18 mouse cellular contexts compared by ENCODE assay signal in genomic region chr12:25381619-25382018, GRCm38 (mm10).
DNase-seq lines count a peak whose midpoint lies in the region; ATAC-seq lines count a peak whose summit lies in the region.
"Had no signal": no experiment of that assay in that cellular context is flagged by ENCODE, and none has a peak within 500 bp of the region (broad histone marks: within the 10 kb centered on the region; RNA-seq: fewer than 3 reads in every experiment).

No protein-coding gene starts in this region.

- H3K36me3 ChIP-seq in hindbrain, embryonic 13.5 days = no peaks in the 10 kb centered on the region
- H3K36me3 ChIP-seq: embryonic facial prominence, embryonic 15.5 days; forebrain, embryonic 15.5 days; limb, embryonic 12.5 days; midbrain, embryonic 15.5 days had no signal

- H3K4me1 ChIP-seq in hindbrain, embryonic 13.5 days (replicated peaks) = peaks cover 17% of the 10 kb centered on the region

- peak; percentile 74 for DNase-seq in ovary, adult 18-20 months (ENCODE audit: low spot score)
- no peak for DNase-seq in ovary, postnatal 10 days (ENCODE audit: low spot score)
- peak; percentile 14 for DNase-seq in embryo, embryonic 11 days
- peak; percentile 87 for DNase-seq in kidney, adult 9 months
- DNase-seq in gastrocnemius, adult 8-10 months (ENCODE audit: low spot score in 2 of 2) = no peak
- DNase-seq: cerebellum, postnatal 14 days; layer of hippocampus, postnatal 36 days; lung, adult 18-20 months; right cerebral cortex, postnatal 14 days; thymus, postnatal 25 days had no signal

- H3K27me3 ChIP-seq in hindbrain, embryonic 13.5 days = no peaks in the 10 kb centered on the region
- H3K27me3 ChIP-seq: embryonic facial prominence, embryonic 15.5 days; forebrain, embryonic 15.5 days; limb, embryonic 12.5 days; midbrain, embryonic 15.5 days had no signal

- H3K9ac ChIP-seq in hindbrain, embryonic 13.5 days = no peak overlapping the region
- H3K9ac ChIP-seq: embryonic facial prominence, embryonic 15.5 days; forebrain, embryonic 15.5 days; limb, embryonic 12.5 days; midbrain, embryonic 15.5 days had no signal

- no peaks in the 10 kb centered on the region for H3K9me3 ChIP-seq in hindbrain, embryonic 13.5 days
- H3K9me3 ChIP-seq: embryonic facial prominence, embryonic 15.5 days; forebrain, embryonic 15.5 days; limb, embryonic 12.5 days; midbrain, embryonic 15.5 days had no signal

- H3K27ac ChIP-seq in hindbrain, embryonic 13.5 days = no peak overlapping the region
- H3K27ac ChIP-seq: embryonic facial prominence, embryonic 15.5 days; forebrain, embryonic 15.5 days; limb, embryonic 12.5 days; midbrain, embryonic 15.5 days had no signal

- no peak overlapping the region for H3K4me3 ChIP-seq in hindbrain, embryonic 13.5 days
- H3K4me3 ChIP-seq: embryonic facial prominence, embryonic 15.5 days; forebrain, embryonic 15.5 days; limb, embryonic 12.5 days; midbrain, embryonic 15.5 days had no signal

- ATAC-seq in megakaryocyte progenitor cell, adult 5-6 weeks (replicated peaks; ENCODE audit: poor library complexity) = peak; percentile 36; the same call in 1 of the 2 replicates
- no peak for ATAC-seq in hindbrain, embryonic 13.5 days (ENCODE audit: low FRiP score)
- no peak for ATAC-seq in frontal cortex, adult (ENCODE audit: low TSS enrichment)
- ATAC-seq: activated CD4-positive, CD25-positive, alpha-beta regulatory T cell, adult 4 months; forebrain, embryonic 15.5 days; midbrain, embryonic 15.5 days had no signal

- H3K4me2 ChIP-seq in hindbrain, embryonic 13.5 days = no peak overlapping the region
- H3K4me2 ChIP-seq: embryonic facial prominence, embryonic 15.5 days; forebrain, embryonic 15.5 days; limb, embryonic 12.5 days; midbrain, embryonic 15.5 days had no signal

- WGBS in hindbrain, embryonic 13.5 days = 62% methylated on average over 4 of the region's 4 CpGs

Comparison
In these comparisons a context has a peak if more than half of its experiments do, and no peak if none do; other contexts are left out.
1. DNase-seq: peak in ovary, adult 18-20 months (single experiment), embryo, embryonic 11 days (single experiment) and kidney, adult 9 months (single experiment); none in ovary, postnatal 10 days (single experiment) and gastrocnemius, adult 8-10 months (0 of 2).